ENCODE assay signal across 13 mouse cellular contexts in genomic region chr11:52064398-52064797, GRCm38 (mm10). TPM values are rescaled to one million over a fixed set of nuclear protein-coding genes. Genes with fewer than 3 reads are reported as not detected.
DNase-seq lines count a peak whose midpoint lies in the region; ATAC-seq and TF ChIP-seq lines count a peak whose summit lies in the region.
"Had no signal": no experiment of that assay in that cellular context is flagged by ENCODE, and none has a peak within 500 bp of the region (broad histone marks: within the 10 kb centered on the region; RNA-seq: fewer than 3 reads in every experiment).

No protein-coding gene starts in this region.

- H3K27me3 ChIP-seq in intestine, postnatal 0 days (replicated peaks; ENCODE audit: control insufficient read depth, insufficient read depth, low read length) = no peaks in the 10 kb centered on the region
- H3K27me3 ChIP-seq in intestine, embryonic 15.5 days (replicated peaks) = no peaks in the 10 kb centered on the region
- H3K27me3 ChIP-seq in embryonic facial prominence, embryonic 10.5 days (replicated peaks; ENCODE audit: low read depth, poor library complexity, severe bottlenecking) = no peaks in the 10 kb centered on the region
- H3K27me3 ChIP-seq: neural tube, embryonic 13.5 days had no signal

- no peak overlapping the region for H3K27ac ChIP-seq in intestine, postnatal 0 days (ENCODE audit: low read depth, low read length)
- H3K27ac ChIP-seq in intestine, embryonic 15.5 days = no peak overlapping the region
- no peak overlapping the region for H3K27ac ChIP-seq in embryonic facial prominence, embryonic 10.5 days (replicated peaks)
- H3K27ac ChIP-seq: heart, embryonic 10.5 days; neural tube, embryonic 13.5 days had no signal

- no peak overlapping the region for H3K4me2 ChIP-seq in intestine, postnatal 0 days (replicated peaks; ENCODE audit: low read depth)
- H3K4me2 ChIP-seq in intestine, embryonic 15.5 days (replicated peaks) = no peak overlapping the region
- H3K4me2 ChIP-seq: neural tube, embryonic 13.5 days had no signal

- H3K36me3 ChIP-seq in intestine, postnatal 0 days (ENCODE audit: control insufficient read depth, insufficient read depth) = no peaks in the 10 kb centered on the region
- no peaks in the 10 kb centered on the region for H3K36me3 ChIP-seq in intestine, embryonic 15.5 days
- H3K36me3 ChIP-seq in embryonic facial prominence, embryonic 10.5 days (replicated peaks) = no peaks in the 10 kb centered on the region
- H3K36me3 ChIP-seq: heart, embryonic 10.5 days; neural tube, embryonic 13.5 days had no signal

- 54% methylated on average over 3 of the region's 3 CpGs for WGBS in intestine, postnatal 0 days
- WGBS in intestine, embryonic 15.5 days = 39% methylated on average over 3 of the region's 3 CpGs
- 55% methylated on average over 3 of the region's 3 CpGs for WGBS in embryonic facial prominence, embryonic 10.5 days

- peak; percentile 67 for TF ChIP-seq CTCF in intestine, postnatal 0 days (IDR thresholded peaks at IDR 0.05; ENCODE audit: low read depth)

- H3K4me1 ChIP-seq in intestine, postnatal 0 days (replicated peaks; ENCODE audit: control insufficient read depth, insufficient read depth, low read length) = no peaks in the 10 kb centered on the region
- no peaks in the 10 kb centered on the region for H3K4me1 ChIP-seq in intestine, embryonic 15.5 days (replicated peaks)
- H3K4me1 ChIP-seq in embryonic facial prominence, embryonic 10.5 days = peaks cover 12% of the 10 kb centered on the region
- H3K4me1 ChIP-seq: neural tube, embryonic 13.5 days had no signal

- peak; percentile 50 for DNase-seq in CD4-positive helper T cell, adult 2 months (ENCODE audit: low read depth, low spot score)
- DNase-seq in embryonic facial prominence, embryonic 10.5 days (ENCODE audit: low spot score) = peak; percentile 12
- peak; percentile 17 for DNase-seq in retina, postnatal 1 day
- DNase-seq in left cerebral cortex, postnatal 14 days (ENCODE audit: low spot score in 2 of 2) = no peak
- no peak for DNase-seq in right cerebral cortex, postnatal 10 days (ENCODE audit: low spot score in 2 of 2)
- no peak for DNase-seq in gastrocnemius, adult 8-10 months (ENCODE audit: low spot score in 2 of 2)
- DNase-seq: cerebellum, adult 11 months; kidney, postnatal 14 days had no signal

- no peak overlapping the region for H3K4me3 ChIP-seq in intestine, postnatal 0 days (ENCODE audit: low read depth, low read length)
- no peak overlapping the region for H3K4me3 ChIP-seq in intestine, embryonic 15.5 days (replicated peaks)
- H3K4me3 ChIP-seq in embryonic facial prominence, embryonic 10.5 days = no peak overlapping the region
- H3K4me3 ChIP-seq: erythroblast, embryonic 14.5 days; heart, embryonic 10.5 days; neural tube, embryonic 13.5 days had no signal

- intact Hi-C loops in left cerebral cortex, postnatal 14 days (cut with DNase I) = no loop called here

- no peak for ATAC-seq in intestine, postnatal 0 days
- no peak for ATAC-seq in intestine, embryonic 15.5 days

- H3K9ac ChIP-seq in intestine, postnatal 0 days (ENCODE audit: low read depth, low read length) = no peak overlapping the region
- no peak overlapping the region for H3K9ac ChIP-seq in intestine, embryonic 15.5 days
- H3K9ac ChIP-seq: neural tube, embryonic 13.5 days had no signal

- H3K9me3 ChIP-seq in intestine, postnatal 0 days (ENCODE audit: control insufficient read depth) = no peaks in the 10 kb centered on the region
- H3K9me3 ChIP-seq in intestine, embryonic 15.5 days = no peaks in the 10 kb centered on the region
- H3K9me3 ChIP-seq in embryonic facial prominence, embryonic 10.5 days = no peaks in the 10 kb centered on the region
- H3K9me3 ChIP-seq: heart, embryonic 10.5 days; neural tube, embryonic 13.5 days had no signal

RNA-seq across cellular contexts. Expression of gene Ppp2ca, which starts 34.1 kb away (rescaled TPM):
- 44.9 and 47.9 TPM in 2 replicates for polyA plus RNA-seq in intestine, postnatal 0 days (2015; fragmentation: Nextera tagmentation; extraction: Ambion mirVana)
- 64.8 and 69.3 TPM in 2 replicates for polyA plus RNA-seq in intestine, embryonic 15.5 days (2015; fragmentation: Nextera tagmentation; extraction: Ambion mirVana)
- polyA plus RNA-seq in embryonic facial prominence, embryonic 10.5 days (2016; fragmentation: Nextera tagmentation; extraction: Ambion mirVana) = 80.3 and 84.7 TPM in 2 replicates
- 100 to 1,000 TPM; 129 to 131 TPM for total RNA-seq in left cerebral cortex, postnatal 14 days (2021)
- total RNA-seq in gastrocnemius, adult 8-10 months (2022) = 10 to 100 TPM; 38.1 to 44.0 (median 41.0) TPM

Comparison
In these comparisons a context has a peak if more than half of its experiments do, and no peak if none do; other contexts are left out.
1. DNase-seq: peak in CD4-positive helper T cell, adult 2 months (single experiment), embryonic facial prominence, embryonic 10.5 days (single experiment) and retina, postnatal 1 day (single experiment); none in left cerebral cortex, postnatal 14 days (0 of 2), right cerebral cortex, postnatal 10 days (0 of 2) and gastrocnemius, adult 8-10 months (0 of 2).